Mouse (Mus musculus): ENCODE results near the gene Il22ra2. TPM values are rescaled to one million over a fixed set of nuclear protein-coding genes. Genes with fewer than 3 reads are reported as not detected.
"Not testable (repeated sequence)": the region's sequence is repeated elsewhere in the genome, so short reads cannot be mapped to it uniquely, and the experiment has no call there.

Gene Il22ra2
- total RNA-seq, 2 experiments from 2014 or later: not detected

DNA sequence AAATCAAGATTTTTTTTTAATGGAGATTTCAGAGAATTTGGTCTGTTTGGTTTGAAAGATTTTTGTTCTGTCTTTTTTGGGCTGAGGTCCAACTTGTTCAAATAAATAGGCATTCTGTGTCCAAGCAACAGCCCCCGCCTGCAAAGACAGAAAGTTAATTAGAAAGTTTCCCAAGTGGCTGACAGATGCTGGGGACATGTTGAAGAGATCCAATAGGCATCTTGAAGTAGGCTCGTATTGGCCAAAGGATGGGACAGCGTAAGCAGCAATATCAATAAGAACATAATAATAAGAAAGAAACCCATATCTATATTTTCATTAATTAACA, 21.7 kb upstream of the Il22ra2 start:
- DNase-seq (ENCODE audit: low spot score in 2 of 2): no peak

DNA sequence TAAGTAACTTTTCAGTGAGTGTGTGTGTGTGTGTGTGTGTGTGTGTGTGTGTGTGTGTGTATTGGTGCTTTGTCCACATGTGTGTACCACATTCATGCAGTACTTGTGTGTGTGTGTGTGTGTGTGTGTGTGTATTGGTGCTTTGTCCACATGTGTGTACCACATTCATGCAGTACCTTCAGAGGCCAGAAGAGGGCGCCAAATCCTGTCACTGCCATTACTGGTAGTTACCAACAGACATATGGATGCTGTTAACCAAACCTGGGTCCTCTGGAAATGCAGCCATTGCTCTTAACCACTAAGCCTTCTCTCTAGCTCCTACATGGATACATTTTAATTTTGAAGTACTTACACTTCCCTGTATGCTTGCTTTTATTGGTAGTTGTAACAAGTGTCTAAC, 20.3 kb upstream of the Il22ra2 start:
- not testable (repeated sequence) for DNase-seq (ENCODE audit: low spot score in 2 of 2)

DNA sequence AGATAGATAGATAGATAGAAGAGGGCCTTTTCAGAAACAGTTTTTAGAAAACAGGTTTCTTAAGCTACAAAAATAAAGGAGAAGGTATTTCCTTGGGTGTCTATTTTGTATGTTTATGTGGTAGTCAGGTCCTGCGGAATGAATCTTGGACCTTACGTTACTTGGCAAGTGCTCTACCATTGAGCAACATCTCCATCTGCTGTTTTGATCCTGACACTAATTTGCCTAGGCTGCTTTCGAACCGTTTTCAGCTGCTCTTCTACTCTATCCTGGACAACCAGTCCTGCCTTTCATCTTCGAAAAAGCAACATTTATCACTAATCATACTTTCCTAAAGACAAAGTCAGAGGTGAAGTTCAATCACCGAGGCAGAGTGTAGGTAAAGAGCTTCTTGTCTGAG, 18.6 kb upstream of the Il22ra2 start:
- no peak for DNase-seq (ENCODE audit: low spot score in 2 of 2)

DNA sequence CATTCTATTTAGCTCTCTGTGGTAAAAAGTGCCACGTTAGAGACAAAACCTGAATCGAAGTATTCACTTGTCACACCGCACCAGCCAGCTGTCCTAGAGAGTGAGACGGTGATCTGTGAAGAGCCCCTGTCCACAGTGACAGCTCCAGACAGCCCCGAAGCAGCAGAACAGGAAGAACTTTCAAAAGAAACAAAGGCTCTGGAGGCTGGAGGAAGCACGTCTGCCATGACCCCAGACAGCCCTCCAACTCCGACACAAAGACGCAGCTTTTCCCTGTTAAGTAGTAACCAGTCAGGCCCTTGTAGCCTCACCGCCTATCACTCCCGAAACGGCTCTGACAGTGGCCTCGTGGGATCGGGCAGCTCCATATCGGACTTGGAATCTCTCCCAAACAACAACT, 12.7 kb upstream of the Il22ra2 start:
- no peak for DNase-seq (ENCODE audit: low spot score in 2 of 2)

DNA sequence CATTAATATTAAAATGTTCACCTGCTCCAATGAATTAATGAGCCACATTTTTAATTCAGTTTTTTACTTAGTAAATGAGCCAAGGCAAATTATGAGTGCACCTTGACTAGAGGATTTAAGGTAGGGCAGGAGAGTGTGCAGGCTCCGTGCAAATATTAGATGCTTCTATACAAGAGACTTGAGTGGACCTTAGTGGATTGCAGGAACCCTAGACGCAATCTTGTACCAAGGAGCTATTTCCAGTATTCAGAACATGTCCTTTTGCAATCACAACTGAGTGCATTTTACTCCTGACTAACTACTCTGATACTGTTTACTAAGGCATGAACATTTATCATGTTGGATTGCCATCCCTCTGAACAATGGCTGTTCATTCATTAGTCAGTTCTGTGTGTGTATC, 10.2 kb upstream of the Il22ra2 start:
- no peak for DNase-seq (ENCODE audit: low spot score in 2 of 2)

DNA sequence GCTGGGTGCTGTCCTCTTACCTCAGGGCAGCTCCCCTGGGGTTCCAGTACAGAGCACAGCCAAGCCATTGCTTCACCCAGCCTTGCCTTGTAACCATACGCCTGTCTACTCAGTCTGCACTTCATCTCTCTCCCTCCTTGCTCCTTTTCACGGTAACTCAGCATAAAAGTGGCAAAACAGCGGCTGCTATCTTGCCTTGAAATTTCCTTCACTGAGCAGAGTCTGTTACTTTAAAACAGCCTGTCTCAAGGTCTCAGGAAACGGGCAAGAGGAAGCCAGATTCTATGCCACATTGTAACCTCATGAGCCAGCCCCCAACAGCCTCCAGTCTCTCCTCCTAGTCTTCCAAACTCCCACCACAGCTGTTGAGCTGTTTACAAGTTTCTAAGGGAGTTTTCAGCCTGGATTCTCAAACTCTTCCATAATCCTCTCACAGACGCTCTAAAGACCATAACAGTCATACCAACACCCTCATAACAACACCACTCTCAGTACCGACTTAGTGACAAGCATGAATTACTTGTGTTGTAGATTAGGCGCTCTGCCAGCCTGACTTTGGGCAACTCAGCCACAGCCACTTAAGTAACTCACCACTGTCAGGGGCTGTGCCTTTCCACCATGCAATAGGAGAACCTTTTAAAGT, 8.6 kb upstream of the Il22ra2 start:
- no peak for DNase-seq (ENCODE audit: low spot score in 2 of 2)

DNA sequence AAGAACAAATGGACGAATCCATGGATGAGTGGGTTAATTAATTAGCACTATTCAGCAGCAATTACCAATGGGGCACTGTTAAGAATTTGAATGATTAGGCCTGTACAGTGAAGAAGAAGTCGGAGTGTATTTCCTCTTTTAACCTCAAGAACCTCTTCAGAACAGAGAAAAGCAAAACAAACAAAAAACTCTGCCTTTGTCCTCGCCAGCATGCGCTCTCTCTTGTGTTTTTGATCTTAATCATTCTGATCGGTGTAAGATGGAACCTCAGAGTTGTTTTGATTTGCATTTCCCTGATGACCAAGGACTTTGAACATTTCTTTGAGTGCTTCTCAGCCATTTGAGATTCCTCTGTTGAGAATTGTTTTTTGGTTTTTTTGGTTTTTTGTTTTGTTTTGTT, 2.1 kb upstream of the Il22ra2 start:
- DNase-seq (ENCODE audit: low spot score in 2 of 2): no peak

DNA sequence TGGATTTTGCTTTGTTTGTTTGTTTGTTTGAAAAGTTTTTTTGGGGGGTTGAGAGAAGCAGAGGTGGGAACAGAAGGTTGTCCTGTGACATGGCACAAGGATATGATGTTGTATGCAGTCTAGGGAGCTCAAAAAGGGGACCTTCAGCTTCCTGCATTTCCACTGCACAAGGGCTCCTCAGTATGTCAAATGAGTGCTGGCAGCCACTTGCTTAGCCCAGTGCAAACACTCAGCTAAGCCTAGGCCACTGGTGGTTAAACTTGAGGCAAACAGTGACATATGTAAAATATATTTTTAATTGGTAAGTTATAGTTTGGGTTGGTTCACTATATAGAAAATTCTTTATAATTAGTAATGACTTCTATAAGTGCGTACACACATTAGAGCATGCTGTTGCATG, 2.8 kb downstream of the Il22ra2 start:
- DNase-seq (ENCODE audit: low spot score in 2 of 2): no peak

DNA sequence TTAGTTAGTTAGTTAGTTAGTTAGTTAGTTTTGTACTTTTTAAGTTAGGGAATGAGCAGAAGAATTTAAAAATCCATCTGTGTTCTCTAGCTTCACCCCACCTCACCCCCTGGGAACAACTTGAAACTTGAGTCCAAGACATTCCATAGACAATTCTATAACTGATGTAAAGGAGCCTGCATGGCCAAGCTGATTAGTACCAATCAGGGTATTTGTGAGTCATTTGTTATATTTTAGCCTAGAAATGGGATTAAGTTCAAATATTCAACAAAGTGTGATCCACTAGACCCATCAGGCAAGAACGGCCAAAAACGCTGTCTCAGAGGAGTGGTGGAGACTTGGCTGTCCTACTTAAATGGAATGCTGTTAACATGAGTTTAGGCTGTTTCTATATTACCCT, 5.5 kb downstream of the Il22ra2 start:
- no peak for DNase-seq (ENCODE audit: low spot score in 2 of 2)

DNA sequence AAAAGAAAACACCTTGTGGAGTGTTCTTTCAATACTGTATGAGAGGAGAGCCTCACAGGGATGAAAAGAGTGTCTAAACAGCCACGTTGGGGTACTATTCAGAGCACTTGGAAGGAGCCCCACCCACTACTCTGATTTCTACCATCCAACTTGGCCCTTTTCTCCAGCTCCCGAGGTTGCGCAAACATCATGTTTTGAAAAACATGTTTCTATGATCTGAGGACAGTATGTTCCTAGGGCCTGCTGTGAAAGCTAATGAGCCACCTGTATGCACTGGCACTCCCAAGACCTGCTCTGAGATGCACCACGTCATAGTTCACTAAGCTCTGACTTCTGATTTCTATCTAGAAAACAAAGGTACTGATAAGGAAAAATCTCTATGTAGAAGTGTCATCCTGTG, 6.0 kb downstream of the Il22ra2 start:
- no peak for DNase-seq (ENCODE audit: low spot score in 2 of 2)

DNA sequence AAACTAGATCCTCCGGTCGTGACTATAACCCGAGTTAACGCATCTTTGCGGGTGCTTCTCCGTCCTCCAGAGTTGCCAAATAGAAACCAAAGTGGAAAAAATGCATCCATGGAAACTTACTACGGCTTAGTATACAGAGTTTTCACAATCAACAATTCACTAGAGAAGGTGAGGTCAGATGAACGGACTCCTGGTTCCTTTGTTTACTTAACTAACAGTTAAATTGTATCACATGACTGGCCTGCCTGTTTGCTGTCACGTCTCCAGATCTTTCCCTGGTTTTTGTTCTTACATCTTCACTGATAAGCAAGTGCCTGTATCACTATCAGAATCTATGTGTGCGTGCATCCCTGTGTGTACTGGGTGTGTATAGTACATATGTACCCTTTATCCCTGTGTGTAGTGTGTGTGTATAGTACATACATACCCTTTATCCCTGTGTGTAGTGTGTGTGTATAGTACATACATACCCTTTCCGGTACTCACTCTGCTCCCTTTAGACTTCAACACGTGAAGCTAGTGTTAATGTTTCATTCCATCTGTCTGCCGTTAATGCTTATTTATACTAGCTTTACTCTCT, 9.9 kb downstream of the Il22ra2 start:
- DNase-seq (ENCODE audit: low spot score in 2 of 2): no peak

DNA sequence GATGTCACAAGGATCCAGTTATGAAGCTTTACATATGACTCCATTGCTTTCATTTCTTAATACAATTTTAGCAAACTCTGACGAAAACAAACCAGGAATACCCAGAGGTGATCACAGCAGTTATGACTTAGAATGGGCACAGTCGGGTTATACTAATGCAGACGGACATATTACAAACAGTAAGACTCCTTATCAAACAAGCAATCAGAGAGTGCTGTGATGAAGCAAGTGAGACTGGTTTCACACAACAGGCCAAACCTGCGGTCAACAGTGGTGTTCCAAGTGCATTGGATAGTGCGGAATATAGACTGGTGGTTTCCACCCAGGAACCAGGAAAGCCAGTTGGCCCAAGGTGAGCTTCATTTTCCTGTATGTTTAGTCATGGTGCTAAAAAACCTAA, 17.1 kb downstream of the Il22ra2 start:
- DNase-seq (ENCODE audit: low spot score in 2 of 2): no peak

DNA sequence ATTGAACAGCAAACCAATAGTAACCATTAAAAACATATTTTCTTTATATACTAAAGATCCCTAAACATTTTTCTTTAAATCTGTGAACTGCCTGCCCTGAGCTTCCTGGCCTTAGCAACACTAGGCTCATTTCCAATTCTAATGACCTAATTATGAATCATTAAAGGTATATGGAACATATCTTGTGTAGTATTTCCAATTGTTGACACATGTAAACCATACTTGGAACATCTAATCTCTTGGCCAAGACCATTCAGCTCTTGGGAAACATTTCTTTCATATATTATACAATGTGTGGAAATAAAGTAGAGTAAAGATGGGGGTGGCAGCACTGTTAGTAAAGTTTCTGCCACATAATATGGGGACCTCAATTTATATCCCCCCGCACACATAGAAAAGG, 17.8 kb downstream of the Il22ra2 start:
- DNase-seq (ENCODE audit: low spot score in 2 of 2): no peak

DNA sequence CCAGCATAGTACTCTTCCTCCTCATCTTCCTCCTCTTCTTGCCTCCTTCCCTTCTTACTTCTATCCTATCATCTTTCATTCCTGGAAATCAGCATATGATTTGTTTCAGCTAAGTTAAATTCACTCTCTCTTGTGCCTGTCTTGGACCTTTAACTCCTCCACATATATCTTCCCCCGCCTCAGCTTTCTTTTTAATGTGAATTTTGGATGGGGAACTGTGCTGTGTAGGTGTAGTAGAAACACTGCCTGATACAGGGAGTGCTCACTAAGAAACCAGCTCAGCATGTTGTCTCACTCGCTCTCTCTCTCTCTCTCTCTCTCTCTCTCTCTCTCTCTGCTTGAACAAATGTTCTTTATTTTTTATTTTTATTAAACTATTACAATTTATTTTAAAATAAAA, 23.3 kb downstream of the Il22ra2 start:
- DNase-seq (ENCODE audit: low spot score in 2 of 2): no peak

DNA sequence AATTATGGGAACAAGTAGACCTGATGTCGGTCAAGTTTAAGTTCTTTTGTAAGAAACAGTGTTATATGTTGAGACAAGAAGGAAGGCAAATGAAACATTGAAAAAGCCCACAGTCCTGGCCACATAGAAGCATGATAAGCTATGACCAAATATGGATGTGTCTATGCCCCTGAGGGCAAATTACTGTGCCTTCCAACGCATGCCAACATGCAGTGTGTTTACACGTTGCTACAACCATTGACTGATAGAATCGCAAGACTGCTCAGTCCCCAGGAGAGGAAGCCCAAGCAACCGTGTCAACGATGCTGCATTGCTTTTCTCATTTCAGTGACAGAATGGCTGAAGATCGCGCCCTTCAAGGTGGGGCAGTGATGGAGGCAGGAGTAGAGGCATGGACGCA, 35.6 kb downstream of the Il22ra2 start:
- no peak for DNase-seq (ENCODE audit: low spot score in 2 of 2)

DNA sequence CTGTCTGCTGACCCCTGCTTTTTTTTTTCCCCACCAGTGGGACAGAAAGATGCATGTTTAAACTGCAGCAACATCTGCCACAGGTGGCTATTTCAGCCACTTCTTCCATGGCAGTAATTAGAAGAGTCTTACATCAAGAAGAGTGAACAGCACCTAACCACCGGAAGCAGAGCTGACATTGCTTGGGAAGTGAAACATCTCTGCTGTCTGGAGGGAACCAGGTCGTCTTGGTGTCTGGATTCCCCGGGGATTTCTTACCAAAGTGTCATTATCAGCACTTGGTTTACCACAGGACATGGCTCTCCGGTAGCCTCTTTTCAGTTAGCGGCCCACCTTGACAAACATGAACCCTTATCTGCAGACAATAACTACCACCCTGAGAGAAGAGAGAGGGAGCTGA, 38.2 kb downstream of the Il22ra2 start:
- no peak for DNase-seq (ENCODE audit: low spot score in 2 of 2)

DNA sequence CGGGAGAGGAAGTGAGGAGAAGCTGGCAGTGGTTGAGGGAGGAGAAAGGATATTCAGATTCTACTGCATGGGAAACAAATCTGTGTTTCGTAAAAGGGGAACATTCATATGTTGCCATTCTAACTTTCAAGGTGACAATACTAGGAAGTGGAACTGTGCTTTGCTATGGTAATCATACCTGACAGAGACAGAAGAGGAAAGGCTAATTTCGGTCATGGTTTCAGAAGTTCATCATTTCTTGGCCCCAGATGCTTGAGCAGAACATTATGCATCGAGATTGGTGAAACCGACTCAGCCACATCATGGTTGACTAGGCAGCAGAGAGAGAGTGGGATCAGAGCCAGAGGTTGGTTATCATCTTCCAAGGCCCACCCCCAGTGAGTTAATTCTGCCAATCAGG, 47.2 kb downstream of the Il22ra2 start:
- no peak for DNase-seq (ENCODE audit: low spot score in 2 of 2)

DNA sequence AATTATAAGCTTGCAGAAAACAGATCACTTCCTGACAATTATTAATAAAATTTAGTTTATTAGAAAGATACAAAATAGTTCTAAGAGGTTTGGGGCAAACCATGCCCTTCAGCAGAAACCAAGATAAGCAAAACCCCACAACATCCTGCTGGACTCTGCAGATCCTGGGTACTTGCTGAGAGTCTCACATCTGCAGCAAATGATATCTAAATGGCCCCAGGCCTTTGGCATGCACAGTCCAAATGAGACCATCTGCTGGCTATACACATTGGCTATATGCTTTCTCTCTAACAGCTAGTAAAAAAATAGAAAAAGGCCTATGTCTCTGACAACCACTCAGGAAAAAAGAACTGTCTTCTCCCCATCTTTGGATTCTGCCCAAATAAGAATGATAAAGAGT, 50.2 kb downstream of the Il22ra2 start:
- no peak for DNase-seq (ENCODE audit: low spot score in 2 of 2)

DNA sequence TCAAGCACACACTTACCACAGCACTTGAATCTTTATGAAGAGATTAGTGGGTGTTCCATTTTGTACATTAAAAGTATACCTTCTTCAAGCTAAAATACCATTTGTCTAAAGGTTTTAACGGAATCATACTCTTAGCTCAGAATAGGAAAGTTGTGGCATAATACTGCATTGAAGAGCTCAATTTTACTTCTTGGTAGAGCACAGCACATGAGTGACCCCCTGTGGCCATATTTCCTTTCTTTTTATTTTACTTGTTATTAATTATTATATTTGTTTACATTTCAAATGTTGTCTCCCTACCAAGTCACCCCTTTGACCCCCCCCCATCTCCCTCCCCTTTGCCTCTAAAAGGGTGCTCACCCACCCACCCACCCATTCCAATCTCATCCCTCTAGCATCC, 51.3 kb downstream of the Il22ra2 start:
- no peak for DNase-seq (ENCODE audit: low spot score in 2 of 2)

Other genes with a start within 250 kb of the Il22ra2 start
- 10 to 100 TPM; 46.5 to 48.2 TPM for gene Ifngr1, start 30.0 kb upstream of the Il22ra2 start, total RNA-seq (2021)
- 1 to 10 TPM; 5.1 to 7.1 TPM for gene Il20ra, start 90.6 kb downstream of the Il22ra2 start, total RNA-seq (2021)
- gene Slc35d3, start 229.5 kb downstream of the Il22ra2 start, total RNA-seq (2021): 10 to 100 TPM; 21.2 to 21.6 TPM

All from adrenal gland, postnatal 4 days (tissue).